Mouse (Mus musculus) adrenal gland, adult (tissue): Measurements from ENCODE around the gene Rab5if.
"Not testable (repeated sequence)": the region's sequence is repeated elsewhere in the genome, so short reads cannot be mapped to it uniquely, and the experiment has no call there.

ENCODE experiments used
- DNase-seq, 2 experiments: peaks; one replicate each; pipeline ENCODE4 v3.0.0; 2022 to 2023; ENCODE audit warnings: low spot score in 1 of 2; ENCODE audit not compliant: inconsistent age in 2 of 2

Gene Rab5if

GRCm38 (mm10) chr2:156886084-156886631, 23.2 kb downstream of the Rab5if start:
- DNase-seq, result no peak

GRCm38 (mm10) chr2:156887017-156887416, 24.1 kb downstream of the Rab5if start, which contains the start of gene Sla2:
Gene Sla2, minus strand, starts transcription at chr2:156887192.
- no peak for DNase-seq

DNA sequence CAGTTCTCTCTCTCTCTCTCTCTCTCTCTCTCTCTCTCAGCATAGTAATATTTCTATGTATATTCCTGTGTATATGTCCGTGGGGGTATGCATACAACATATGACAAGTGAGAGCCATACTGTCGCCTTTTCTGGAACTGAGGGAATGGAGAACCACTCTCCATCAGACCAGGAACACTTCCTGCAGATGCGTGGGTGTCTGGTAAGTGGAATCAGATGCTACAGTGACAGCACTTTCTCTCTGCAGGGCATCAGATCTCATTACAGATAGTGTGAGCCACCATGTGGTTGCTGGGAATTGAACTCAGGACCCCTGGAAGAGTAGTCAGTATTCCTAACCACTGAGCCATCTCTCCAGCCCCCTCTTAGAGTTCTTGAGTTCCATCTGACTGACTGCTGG, 25.6 kb downstream of the Rab5if start:
- DNase-seq, result no peak

- no peak for DNase-seq
Observed at GRCm38 (mm10) chr2:156892240-156892639, 29.3 kb downstream of the Rab5if start.

DNA sequence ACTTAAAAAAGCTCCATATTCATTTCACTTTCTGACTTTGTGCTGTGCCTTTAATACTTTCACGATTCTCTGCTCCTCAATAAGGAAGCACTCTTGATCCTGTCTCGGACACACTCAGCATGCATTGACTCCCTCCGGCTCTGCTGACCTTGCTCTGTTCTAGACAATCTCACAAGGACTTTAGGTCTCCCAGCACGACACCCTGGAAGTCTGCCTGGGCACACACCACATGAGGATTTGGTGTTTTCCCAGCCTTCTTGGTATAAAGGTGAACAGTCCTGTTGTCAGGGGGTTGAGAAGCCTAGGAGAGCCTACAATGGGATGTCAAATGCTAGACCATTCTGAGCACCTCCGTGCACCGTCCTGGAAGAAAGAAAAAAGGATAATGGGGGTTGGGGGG, 29.9 kb downstream of the Rab5if start:
- DNase-seq, result no peak

DNA sequence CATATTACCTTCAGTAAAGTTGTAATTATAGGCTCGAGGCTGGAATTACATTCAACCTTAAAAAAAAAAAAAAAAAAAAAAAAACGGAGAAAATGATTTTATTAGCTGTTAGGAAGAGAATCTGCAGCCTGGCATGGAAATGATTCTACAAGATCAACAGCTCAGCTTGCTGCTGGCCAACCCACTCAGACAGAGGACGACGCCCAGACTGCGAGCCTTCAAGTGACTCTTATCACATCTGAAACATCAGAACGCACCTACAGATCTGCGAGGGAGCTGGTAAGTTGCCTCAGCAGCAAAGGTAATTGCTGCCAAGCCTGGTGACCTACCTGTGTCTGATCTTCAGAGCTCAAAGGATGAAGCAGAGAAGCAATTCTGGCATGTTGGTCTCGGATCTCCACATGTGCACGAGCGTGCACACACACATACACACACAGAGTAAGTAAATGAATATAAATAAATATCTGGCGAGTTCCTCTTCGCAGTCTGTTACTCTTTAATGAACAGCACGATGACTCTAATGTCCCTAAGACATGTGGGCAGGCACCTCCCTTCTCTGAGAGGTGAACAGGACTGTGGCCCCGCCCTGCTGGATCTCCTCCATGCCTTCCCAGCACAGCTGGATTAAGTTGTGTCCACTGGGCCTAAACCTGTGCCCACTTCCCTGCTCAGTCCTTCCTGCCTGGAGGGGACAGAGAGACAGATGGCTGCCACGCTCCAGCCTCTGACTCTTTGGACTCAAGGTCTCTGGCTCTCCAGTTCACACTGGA, 31.8 kb downstream of the Rab5if start:
- no peak for DNase-seq

GRCm38 (mm10) chr2:156896384-156896914, 33.5 kb downstream of the Rab5if start:
- DNase-seq, result no peak

GRCm38 (mm10) chr2:156897034-156897433, 34.1 kb downstream of the Rab5if start:
- DNase-seq, result no peak

- DNase-seq, result no peak
Observed at GRCm38 (mm10) chr2:156898374-156898773, 35.4 kb downstream of the Rab5if start.

DNA sequence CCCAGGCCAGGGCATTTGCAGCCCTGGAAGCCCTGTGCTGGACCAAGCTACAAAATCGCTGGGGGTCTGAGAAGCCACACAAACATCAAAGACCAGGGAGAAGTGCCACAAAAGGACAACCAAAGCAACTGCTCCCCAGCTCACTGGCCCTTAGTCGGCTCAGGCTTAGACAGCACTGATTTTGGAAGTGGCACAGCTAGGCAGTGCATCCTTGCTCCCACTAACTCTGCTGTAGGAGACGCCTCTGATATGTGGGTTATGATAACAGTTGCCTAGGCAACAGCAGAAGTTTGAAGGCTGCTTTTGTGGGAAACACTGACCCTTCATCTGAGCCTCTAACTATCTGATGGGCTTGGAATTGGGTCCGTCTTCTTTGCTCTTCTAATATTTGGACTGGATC, 36.3 kb downstream of the Rab5if start:
- no peak for DNase-seq

DNA sequence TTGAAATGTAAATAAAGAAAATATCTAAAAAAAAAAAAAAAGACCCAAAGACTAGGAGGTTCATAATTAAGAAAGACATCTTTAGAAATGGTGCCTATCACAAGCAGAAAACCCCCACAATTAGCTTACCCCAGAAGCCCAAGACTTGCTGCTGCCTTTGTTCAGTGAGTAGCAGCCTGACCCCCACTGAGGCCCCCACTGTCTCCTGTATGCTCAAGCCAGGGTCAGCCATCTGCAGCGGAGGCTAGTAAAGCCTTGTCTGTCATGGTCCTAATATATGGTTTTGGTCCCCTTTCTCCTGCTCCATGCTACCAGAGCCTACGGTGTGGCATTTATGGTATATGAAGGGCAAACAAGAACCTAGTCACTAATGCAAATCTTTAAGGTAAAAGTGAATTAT, 38.4 kb downstream of the Rab5if start:
- no peak for DNase-seq

- no peak for DNase-seq
Observed at GRCm38 (mm10) chr2:156901883-156902282, 39.0 kb downstream of the Rab5if start.

GRCm38 (mm10) chr2:156902411-156902810, 39.5 kb downstream of the Rab5if start:
- not testable (repeated sequence) for DNase-seq

DNA sequence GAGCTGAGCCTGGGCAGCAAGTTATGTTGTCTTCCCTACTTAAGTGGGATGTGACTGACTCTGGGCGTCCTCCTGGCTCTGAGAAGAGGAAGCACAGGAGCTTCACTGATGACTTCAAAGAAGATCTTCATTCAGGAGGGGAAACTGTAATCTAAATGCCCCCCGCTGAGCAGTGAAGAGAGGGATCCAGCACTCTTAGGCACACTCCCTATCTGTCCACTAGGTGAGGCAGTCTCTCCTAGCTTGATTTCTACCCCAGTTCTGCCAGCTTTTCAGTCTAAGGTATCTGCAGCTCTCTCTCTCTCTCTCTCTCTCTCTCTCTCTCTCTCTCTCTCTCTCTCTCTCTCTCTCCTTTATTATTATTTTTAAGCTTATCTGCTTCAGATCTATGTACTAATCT, 40.4 kb downstream of the Rab5if start:
- DNase-seq, result no peak

DNA sequence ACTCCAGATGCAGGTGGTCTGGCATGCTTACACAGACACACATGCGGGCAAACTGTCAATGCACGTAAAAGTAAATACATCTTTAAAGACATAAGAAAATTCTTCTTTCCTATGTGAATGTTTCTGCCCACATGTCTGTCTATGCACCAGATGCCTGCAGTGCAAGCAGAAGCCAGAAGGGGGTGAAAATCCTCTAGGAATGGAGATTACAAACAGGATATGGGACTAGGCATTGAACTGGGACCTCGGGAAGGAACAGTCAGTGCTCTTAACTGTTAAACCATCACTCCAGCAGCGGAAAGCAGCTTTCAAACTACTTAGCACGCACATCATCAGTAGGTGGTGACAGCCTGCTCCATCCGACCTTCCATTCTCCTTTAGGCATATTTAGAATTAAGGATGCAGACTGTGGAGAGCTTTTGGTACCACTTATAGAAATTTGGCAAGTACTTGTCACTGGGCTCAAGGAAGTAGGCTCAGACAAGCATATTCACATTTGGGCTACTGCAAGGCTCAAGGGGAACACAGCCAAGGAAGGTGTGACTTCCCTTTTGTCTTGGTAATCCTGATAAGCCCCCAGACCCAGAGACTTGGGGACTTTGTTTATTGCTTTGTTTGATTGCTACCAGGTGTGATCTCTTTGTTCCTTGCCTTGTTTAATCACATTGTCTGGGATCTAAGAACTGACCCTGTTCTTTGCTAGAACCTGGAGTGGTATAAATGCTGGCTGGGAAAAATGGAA, 42.2 kb downstream of the Rab5if start:
- peak; percentile 61 to 85 for DNase-seq

GRCm38 (mm10) chr2:156905931-156906330, 43.0 kb downstream of the Rab5if start:
- not testable (repeated sequence) for DNase-seq

GRCm38 (mm10) chr2:156913191-156913590, 50.3 kb downstream of the Rab5if start:
- no peak for DNase-seq

- no peak for DNase-seq
Observed at GRCm38 (mm10) chr2:156915559-156915958, 52.6 kb downstream of the Rab5if start.

DNA sequence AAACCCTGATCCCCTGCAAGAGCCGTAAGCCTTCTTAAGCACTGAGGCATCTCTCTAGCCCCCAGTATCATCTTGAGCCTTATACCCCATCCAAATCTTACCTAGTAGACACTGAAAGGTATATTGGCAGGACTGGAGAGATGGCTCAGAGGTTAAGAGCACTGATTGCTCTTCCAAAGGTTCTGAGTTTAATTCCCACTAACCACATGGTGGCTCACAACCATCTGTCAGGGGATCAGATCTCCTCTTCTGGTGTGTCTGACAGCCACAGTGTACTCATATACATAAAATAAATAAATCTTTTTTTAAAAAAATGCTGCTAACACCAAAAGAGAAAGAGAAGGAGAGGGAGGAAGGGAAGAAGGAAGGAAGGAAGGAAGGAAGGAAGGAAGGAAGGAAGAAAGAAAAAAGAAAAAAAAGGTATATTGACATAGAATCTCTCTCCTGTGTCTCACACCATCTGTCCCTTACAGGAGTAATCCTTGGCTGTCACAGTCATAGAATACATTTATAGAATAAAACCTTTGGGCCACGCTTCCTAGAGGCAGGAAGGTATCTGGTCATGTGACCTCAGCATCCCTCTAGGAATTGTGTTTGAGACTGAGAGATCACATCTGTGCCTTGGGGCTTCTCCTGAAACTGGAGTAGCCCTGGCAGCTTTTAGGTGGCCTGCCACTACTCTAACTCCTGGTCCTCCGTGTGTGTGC, 53.6 kb downstream of the Rab5if start:
- DNase-seq, result no peak

DNA sequence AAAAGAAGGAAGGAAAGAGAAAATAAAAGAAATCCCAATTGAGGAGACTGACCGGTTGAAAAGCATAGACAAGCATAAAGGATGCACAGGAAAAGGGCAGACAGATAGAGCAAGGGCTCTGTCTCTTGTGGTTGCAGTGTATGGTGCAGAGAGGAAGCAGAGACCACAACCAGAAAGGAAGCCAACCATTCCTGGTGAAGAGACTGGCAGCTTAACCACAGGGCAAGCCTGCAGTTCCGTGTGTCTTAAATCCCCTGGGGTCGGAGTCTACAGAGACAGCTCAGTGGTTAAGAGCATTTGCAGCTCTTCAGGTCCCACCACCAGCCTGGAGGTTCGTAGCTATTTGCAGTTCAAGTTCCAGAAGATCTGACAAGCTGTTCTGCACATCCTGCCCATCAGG, 55.6 kb downstream of the Rab5if start:
- DNase-seq, result no peak

- not testable (repeated sequence) for DNase-seq
Observed at GRCm38 (mm10) chr2:156919191-156919590, 56.3 kb downstream of the Rab5if start.
